Comparison of ENCODE assay signal across 8 mouse cellular contexts in genomic region chr4:141546334-141547200, GRCm38 (mm10). TPM values are rescaled to one million over a fixed set of nuclear protein-coding genes. Genes with fewer than 3 reads are reported as not detected.
DNase-seq lines count a peak whose midpoint lies in the region; ATAC-seq and TF ChIP-seq lines count a peak whose summit lies in the region.

No protein-coding gene starts in this region.

- H3K9me3 ChIP-seq in ES-Bruce4 (replicated peaks; ENCODE audit: control insufficient read depth, insufficient read depth, low read length, poor library complexity, severe bottlenecking) = no peaks in the 10 kb centered on the region
- no peaks in the 10 kb centered on the region for H3K9me3 ChIP-seq in forebrain, embryonic 15.5 days

- no peaks in the 10 kb centered on the region for H3K4me1 ChIP-seq in ES-Bruce4 (ENCODE audit: control insufficient read depth, insufficient read depth, low read length)
- H3K4me1 ChIP-seq in forebrain, embryonic 15.5 days = peaks cover 33% of the 10 kb centered on the region
- H3K4me1 ChIP-seq in lung, adult 2 months (ENCODE audit: control insufficient read depth, insufficient read depth, low read length) = no peaks in the 10 kb centered on the region

- no peak for TF ChIP-seq POLR2A in ES-Bruce4 (IDR thresholded peaks at IDR 0.05; ENCODE audit: insufficient read depth, low read length)
- peak; percentile 91; the same call in 1 of the 2 replicates for TF ChIP-seq POLR2A in lung, adult 2 months (IDR thresholded peaks at IDR 0.05; ENCODE audit: borderline replicate concordance, extremely low read depth, low read depth, low read length)

- ATAC-seq in forebrain, embryonic 15.5 days (replicated peaks) = peak; percentile 86
- peak; percentile 79 for ATAC-seq in neutrophil, adult 5-6 weeks (ENCODE audit: extremely low read depth, insufficient number of reproducible peaks, low FRiP score, poor library complexity, severe bottlenecking)

- peak overlapping the region; percentile 93 for H3K4me2 ChIP-seq in forebrain, embryonic 15.5 days (replicated peaks)

- intact Hi-C loops in heart, postnatal 25 days (cut with DNase I) = loop anchor here (1.0 kb wide), 1 partner anchor 8 kb away; the partner anchor contains the start of gene Spen

- H3K4me3 ChIP-seq in ES-Bruce4 (ENCODE audit: low read depth, low read length) = peak overlapping the region; percentile 95
- peak overlapping the region; percentile 61 for H3K4me3 ChIP-seq in forebrain, embryonic 15.5 days
- peak overlapping the region; percentile 96 for H3K4me3 ChIP-seq in layer of hippocampus, adult 2 months
- H3K4me3 ChIP-seq in lung, adult 2 months (replicated peaks; ENCODE audit: extremely low read depth, low read depth, low read length) = peak overlapping the region; percentile 60

- no peak for TF ChIP-seq CTCF in ES-Bruce4 (IDR thresholded peaks at IDR 0.05; ENCODE audit: low read depth, low read length)
- TF ChIP-seq CTCF in layer of hippocampus, adult 2 months (conservative IDR thresholded peaks at IDR 0.05) = no peak
- TF ChIP-seq CTCF in lung, adult 2 months (IDR thresholded peaks at IDR 0.05; ENCODE audit: insufficient read depth, low read length) = no peak

- no peaks in the 10 kb centered on the region for H3K27me3 ChIP-seq in ES-Bruce4 (ENCODE audit: control insufficient read depth, insufficient read depth, low read length, poor library complexity, severe bottlenecking)
- H3K27me3 ChIP-seq in forebrain, embryonic 15.5 days = no peaks in the 10 kb centered on the region

- H3K9ac ChIP-seq in ES-Bruce4 (ENCODE audit: low read depth, poor library complexity, severe bottlenecking) = peak overlapping the region; percentile 84
- peak overlapping the region; percentile 95 for H3K9ac ChIP-seq in forebrain, embryonic 15.5 days (replicated peaks)

- WGBS in forebrain, embryonic 15.5 days = under 1% methylated on average over 97 of the region's 98 CpGs
- WGBS in lung, adult 2 months = under 1% methylated on average over 98 of the region's 98 CpGs

- H3K36me3 ChIP-seq in ES-Bruce4 (ENCODE audit: control insufficient read depth, insufficient read depth, low read length, poor library complexity, severe bottlenecking) = no peaks in the 10 kb centered on the region
- no peaks in the 10 kb centered on the region for H3K36me3 ChIP-seq in forebrain, embryonic 15.5 days

- DNase-seq in cerebellum, adult 11 months = peak; percentile 81
- peak; percentile 77 for DNase-seq in heart, postnatal 25 days (ENCODE audit: low spot score)
- peak; percentile 79 to 88 for DNase-seq in layer of hippocampus, adult 2 months (ENCODE audit: low spot score in 2 of 2)
- peak; percentile 80 for DNase-seq in lung, adult 2 months
- peak; percentile 81 to 85 for DNase-seq in thymus, adult 18-20 months

- H3K27ac ChIP-seq in ES-Bruce4 (ENCODE audit: insufficient read depth, low read length) = peak overlapping the region; percentile 73
- peak overlapping the region; percentile 100 for H3K27ac ChIP-seq in forebrain, embryonic 15.5 days (replicated peaks)
- H3K27ac ChIP-seq in layer of hippocampus, adult 2 months = peak overlapping the region; percentile 100

- TF ChIP-seq EP300 in ES-Bruce4 (IDR thresholded peaks at IDR 0.05; ENCODE audit: insufficient read depth, low read depth, low read length) = no peak; the same call in 1 of the 2 replicates

RNA-seq across cellular contexts. Expression of gene Spen, which starts 8.2 kb away (rescaled TPM):
- polyA plus RNA-seq in ES-Bruce4 (2011; ENCODE audit: insufficient read depth, insufficient read length, low read depth, missing spikeins) = 39.6 and 46.9 TPM in 2 replicates
- polyA plus RNA-seq in forebrain, embryonic 15.5 days (2015; fragmentation: Nextera tagmentation; extraction: Ambion mirVana) = 18.5 and 18.9 TPM in 2 replicates
- total RNA-seq in heart, postnatal 25 days (2021) = 10 to 100 TPM; 27.3 to 29.7 TPM
- 10 to 100 TPM; 56.0 to 68.1 TPM for total RNA-seq in layer of hippocampus, adult 2 months (2021)
- 27.1 and 30.4 TPM in 2 replicates for polyA plus RNA-seq in lung, adult 2 months (2012; rRNA removed)
- total RNA-seq in neutrophil, adult 5-6 weeks (2017) = 40.5 and 54.9 TPM in 2 replicates

RNA-seq across cellular contexts. Expression of gene Fblim1, which starts 59.3 kb away (rescaled TPM):
- polyA plus RNA-seq in ES-Bruce4 (2011; ENCODE audit: insufficient read depth, insufficient read length, low read depth, missing spikeins) = 73.8 and 76.6 TPM in 2 replicates
- 17.4 and 22.6 TPM in 2 replicates for polyA plus RNA-seq in forebrain, embryonic 15.5 days (2015; fragmentation: Nextera tagmentation; extraction: Ambion mirVana)
- total RNA-seq in heart, postnatal 25 days (2021) = 100 to 1,000 TPM; 298 to 316 TPM
- total RNA-seq in layer of hippocampus, adult 2 months (2021) = under 1 TPM; 0.47 to 0.90 TPM
- 36.2 and 45.7 TPM in 2 replicates for polyA plus RNA-seq in lung, adult 2 months (2012; rRNA removed)
- 0.12 TPM in 1 of 2 replicates, not detected in the other for total RNA-seq in neutrophil, adult 5-6 weeks (2017)

Comparison
In these comparisons a context has a peak if more than half of its experiments do, and no peak if none do; other contexts are left out.
1. Peak in every context shown above with its lines: DNase-seq, ATAC-seq, H3K4me3 ChIP-seq and H3K27ac ChIP-seq.
2. RNA of gene Fblim1, which starts 59.3 kb away (total RNA-seq): 298 to 316 TPM in heart, postnatal 25 days; 0.47 to 0.90 TPM in layer of hippocampus, adult 2 months and 0.12 TPM in neutrophil, adult 5-6 weeks; every median in the first group is over 100 times any median in the second.